Mouse (Mus musculus): Measurements from ENCODE around the gene Cluap1.

DNA sequence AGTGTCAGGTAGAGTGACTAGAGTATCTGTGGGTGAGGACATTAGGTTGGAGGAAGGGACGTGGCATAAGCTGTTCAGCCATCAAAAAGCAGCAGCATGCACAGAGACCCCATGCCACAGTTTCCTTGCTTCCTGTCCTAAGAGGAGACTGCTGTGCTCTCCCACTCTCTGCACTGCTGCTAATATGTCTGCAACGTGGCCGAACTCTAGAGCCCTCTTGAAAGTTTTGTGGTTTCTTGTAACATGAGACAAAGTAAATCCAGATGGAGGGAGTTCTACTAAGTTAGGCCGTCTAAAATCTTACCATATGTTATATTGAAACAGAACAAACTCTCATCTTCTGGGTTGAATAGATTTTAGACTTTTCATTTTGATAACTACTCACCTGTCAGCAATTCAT, 15.4 kb downstream of the Cluap1 start:
- TF ChIP-seq HCFC1 (IDR thresholded peaks at IDR 0.05; ENCODE audit: borderline replicate concordance, insufficient read depth, low read length) (no peak), ZNF384 (IDR thresholded peaks at IDR 0.05; ENCODE audit: low read depth, low read length) (no peak), CHD2 (IDR thresholded peaks at IDR 0.05; ENCODE audit: low read depth, low read length) (no peak), ZC3H11A (IDR thresholded peaks at IDR 0.05; ENCODE audit: borderline replicate concordance, low read depth, low read length) (no peak)

Measured in ES-E14 (cell line).